Mouse (Mus musculus): ENCODE results near the gene Itga6.

Itga6 gene

GRCm38 (mm10) chr2:71764961-71765735 is 19.7 kb downstream of the Itga6 start:
- no peak for DNase-seq (ENCODE audit: low read depth)

- DNase-seq (ENCODE audit: low read depth), result no peak
Observed at GRCm38 (mm10) chr2:71766007-71766406, 20.6 kb downstream of the Itga6 start.

GRCm38 (mm10) chr2:71767019-71767610 is 21.7 kb downstream of the Itga6 start:
- no peak for DNase-seq (ENCODE audit: low read depth)

- peak; percentile 54 for DNase-seq (ENCODE audit: low read depth)
Observed at GRCm38 (mm10) chr2:71771762-71772161, 26.3 kb downstream of the Itga6 start.

- no peak for DNase-seq (ENCODE audit: low read depth)
Observed at GRCm38 (mm10) chr2:71773714-71774113, 28.3 kb downstream of the Itga6 start.

GRCm38 (mm10) chr2:71774246-71774951 is 29.0 kb downstream of the Itga6 start:
- no peak for DNase-seq (ENCODE audit: low read depth)

- no peak for DNase-seq (ENCODE audit: low read depth)
Observed at GRCm38 (mm10) chr2:71775201-71775611, 29.8 kb downstream of the Itga6 start.

- DNase-seq (ENCODE audit: low read depth), result no peak
Observed at GRCm38 (mm10) chr2:71779266-71779888, 34.0 kb downstream of the Itga6 start.

- DNase-seq (ENCODE audit: low read depth), result no peak
Observed at GRCm38 (mm10) chr2:71780016-71780415, 34.6 kb downstream of the Itga6 start.

GRCm38 (mm10) chr2:71785260-71785659 is 39.8 kb downstream of the Itga6 start:
- DNase-seq (ENCODE audit: low read depth), result no peak

- peak; percentile 67 for DNase-seq (ENCODE audit: low read depth)
Observed at GRCm38 (mm10) chr2:71786060-71786459, 40.6 kb downstream of the Itga6 start.

GRCm38 (mm10) chr2:71786591-71787155 is 41.3 kb downstream of the Itga6 start:
- peak; percentile 90 for DNase-seq (ENCODE audit: low read depth)

GRCm38 (mm10) chr2:71787156-71787590 is 41.8 kb downstream of the Itga6 start:
- peak; percentile 71 for DNase-seq (ENCODE audit: low read depth)

GRCm38 (mm10) chr2:71787591-71788460 is 42.4 kb downstream of the Itga6 start:
- DNase-seq (ENCODE audit: low read depth), result peak; percentile 63

GRCm38 (mm10) chr2:71790752-71791151 is 45.3 kb downstream of the Itga6 start:
- DNase-seq (ENCODE audit: low read depth), result no peak

GRCm38 (mm10) chr2:71791203-71791602 is 45.8 kb downstream of the Itga6 start:
- DNase-seq (ENCODE audit: low read depth), result no peak

GRCm38 (mm10) chr2:71794139-71794538 is 48.7 kb downstream of the Itga6 start:
- DNase-seq (ENCODE audit: low read depth), result no peak

GRCm38 (mm10) chr2:71796787-71797186 is 51.4 kb downstream of the Itga6 start:
- DNase-seq (ENCODE audit: low read depth), result no peak

- peak; percentile 75 for DNase-seq (ENCODE audit: low read depth)
Observed at GRCm38 (mm10) chr2:71800798-71801197, 55.4 kb downstream of the Itga6 start.

- no peak for DNase-seq (ENCODE audit: low read depth)
Observed at GRCm38 (mm10) chr2:71801691-71802090, 56.3 kb downstream of the Itga6 start.

- no peak for DNase-seq (ENCODE audit: low read depth)
Observed at GRCm38 (mm10) chr2:71802131-71802530, 56.7 kb downstream of the Itga6 start.
